Mouse (Mus musculus) heart, embryonic 12.5 days (tissue): Measurements from ENCODE around the gene Txk. TPM values are rescaled to one million over a fixed set of nuclear protein-coding genes. Genes with fewer than 3 reads are reported as not detected.

Experiments used
- ATAC-seq: fragments of 200-750 bp; cut with Nextera tagmentation; 2 replicates; pipeline ENCODE4 v1.8.0; 2017; ENCODE audit warnings: moderate TSS enrichment, moderate library complexity; ENCODE audit not compliant: insufficient number of reproducible peaks, low FRiP score
- H3K27ac ChIP-seq: fragments of 300-500 bp; sonication (generic); 2 replicates; pipeline ENCODE4 v1.5.1; 2016; ENCODE audit warnings: mild to moderate bottlenecking, moderate library complexity; ENCODE audit not compliant: poor library complexity, severe bottlenecking
- H3K27me3 ChIP-seq: fragments of 300-500 bp; sonication (generic); replicated peaks from 2 replicates; pipeline ENCODE4 v1.6.1; 2016; ENCODE audit warnings: mild to moderate bottlenecking, moderate library complexity
- H3K36me3 ChIP-seq: fragments of 300-500 bp; sonication (generic); 2 replicates; pipeline ENCODE4 v1.6.1; 2016; ENCODE audit warnings: mild to moderate bottlenecking, moderate library complexity
- H3K4me1 ChIP-seq: fragments of 300-500 bp; sonication (generic); replicated peaks from 2 replicates; pipeline ENCODE4 v1.6.1; 2016; ENCODE audit warnings: mild to moderate bottlenecking
- H3K4me2 ChIP-seq: fragments of 300-500 bp; sonication (generic); 2 replicates; pipeline ENCODE4 v1.6.1; 2016; ENCODE audit warnings: mild to moderate bottlenecking, moderate library complexity
- H3K4me3 ChIP-seq: fragments of 300-500 bp; sonication (generic); 2 replicates; pipeline ENCODE4 v1.5.1; 2016; ENCODE audit warnings: mild to moderate bottlenecking
- H3K9ac ChIP-seq: fragments of 300-500 bp; sonication (generic); 2 replicates; pipeline ENCODE4 v1.6.1; 2016; ENCODE audit warnings: mild to moderate bottlenecking, moderate library complexity
- H3K9me3 ChIP-seq: fragments of 300-500 bp; sonication (generic); replicated peaks from 2 replicates; pipeline ENCODE4 v1.6.1; 2016; ENCODE audit warnings: mild to moderate bottlenecking, moderate library complexity
- WGBS: fragments of 180-500 bp; shearing (Covaris S2); methylation state at CpG from one replicate; pipeline ENCODE4 v1.1.7; 2016; 5-methylcytosine and 5-hydroxymethylcytosine counted together
- polyA plus RNA-seq: library from polyadenylated mRNA; unstranded; fragments of >200 nt; fragmentation: Nextera tagmentation; extraction: Ambion mirVana; gene quantifications from 2 replicates; pipeline ENCODE4 v1.2.1, GENCODE M21; 2016

The Txk gene
- polyA plus RNA-seq, 1 experiment from 2014 or later, result not detected

DNA sequence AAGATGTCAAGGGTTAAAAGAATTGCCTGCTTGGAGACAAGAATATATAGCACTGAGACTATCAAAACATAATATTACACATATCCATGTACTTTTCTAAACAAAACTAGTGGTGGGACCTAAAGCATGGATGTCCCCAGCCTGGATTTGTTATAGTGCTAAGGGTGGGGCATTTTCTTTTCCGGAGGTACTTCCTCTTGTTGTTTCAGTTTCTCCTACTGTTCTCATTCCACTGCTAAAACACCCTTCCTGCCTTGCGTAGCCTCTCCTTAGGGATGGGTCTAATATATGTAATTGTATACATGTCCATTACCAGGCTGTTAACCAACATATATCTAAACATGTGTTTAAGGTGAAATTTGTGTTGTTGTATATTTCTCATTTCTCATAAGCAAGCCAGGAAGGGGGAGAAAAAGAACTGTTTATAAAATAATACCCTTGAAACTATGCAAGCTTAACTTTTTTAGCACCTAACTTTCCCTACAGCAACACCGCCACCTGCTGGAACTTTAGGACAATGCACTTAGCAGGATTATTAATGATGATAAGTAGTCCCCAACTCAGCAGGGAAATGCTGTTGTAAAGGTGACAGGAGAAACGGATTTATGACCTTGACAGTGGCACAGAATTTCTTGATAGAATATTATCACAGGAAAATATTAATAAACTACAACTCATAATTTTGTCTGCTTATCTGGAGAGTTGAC is 41.9 kb downstream of the Txk start:
- no peaks in the 10 kb centered on the region for H3K36me3 ChIP-seq
- no peaks in the 10 kb centered on the region for H3K4me1 ChIP-seq
- no peak overlapping the region for H3K9ac ChIP-seq
- ATAC-seq, result no peak
- no peak overlapping the region for H3K27ac ChIP-seq
- no peak overlapping the region for H3K4me3 ChIP-seq
- no peak overlapping the region for H3K4me2 ChIP-seq
- H3K9me3 ChIP-seq, result no peaks in the 10 kb centered on the region
- WGBS, result 22% methylated on average over 4 of the region's 4 CpGs
- no peaks in the 10 kb centered on the region for H3K27me3 ChIP-seq

GRCm38 (mm10) chr5:72709976-72710375 is 42.6 kb downstream of the Txk start:
- H3K9me3 ChIP-seq, result peaks cover 4% of the 10 kb centered on the region
- no peaks in the 10 kb centered on the region for H3K27me3 ChIP-seq
- H3K36me3 ChIP-seq, result no peaks in the 10 kb centered on the region
- WGBS, result 88% methylated on average over 9 of the region's 9 CpGs
- ATAC-seq, result no peak
- H3K9ac ChIP-seq, result no peak overlapping the region
- H3K4me3 ChIP-seq, result no peak overlapping the region
- H3K4me2 ChIP-seq, result no peak overlapping the region
- no peaks in the 10 kb centered on the region for H3K4me1 ChIP-seq
- no peak overlapping the region for H3K27ac ChIP-seq

- Histone ChIP-seq H3K4me1 (no peaks in the 10 kb centered on the region), H3K4me3 (no peak overlapping the region), H3K27me3 (no peaks in the 10 kb centered on the region), H3K9me3 (peaks cover 4% of the 10 kb centered on the region), H3K27ac (no peak overlapping the region), H3K4me2 (no peak overlapping the region), H3K9ac (no peak overlapping the region), H3K36me3 (no peaks in the 10 kb centered on the region)
- no peak for ATAC-seq
- 84% methylated on average over 13 of the region's 13 CpGs for WGBS
Measured at GRCm38 (mm10) chr5:72709451-72709850, 43.1 kb downstream of the Txk start.

DNA sequence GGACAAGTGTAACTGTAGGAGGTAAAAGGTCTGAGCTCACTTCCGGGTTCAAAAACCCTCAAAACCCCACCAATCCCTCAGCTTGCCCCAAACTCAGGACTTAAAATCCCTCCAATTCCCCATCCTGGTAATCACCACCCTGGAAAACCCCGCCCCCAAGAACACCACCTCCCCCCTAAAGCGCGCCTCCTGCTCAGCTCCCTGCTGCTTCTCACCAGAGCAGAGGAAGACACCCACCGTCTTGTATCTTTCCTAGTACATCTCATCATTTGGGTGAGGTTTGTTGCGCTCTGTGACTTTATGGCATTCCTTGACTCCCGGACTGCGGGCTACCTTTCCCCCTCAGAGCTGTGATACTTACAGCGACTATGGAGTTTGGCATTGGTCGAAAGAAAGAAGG is 45.9 kb downstream of the Txk start:
- Histone ChIP-seq H3K4me2 (peak overlapping the region; percentile 18; the same call in 1 of the 2 replicates), H3K27ac (no peak overlapping the region), H3K4me3 (no peak overlapping the region), H3K9ac (no peak overlapping the region), H3K4me1 (no peaks in the 10 kb centered on the region), H3K36me3 (no peaks in the 10 kb centered on the region), H3K27me3 (no peaks in the 10 kb centered on the region), H3K9me3 (peaks cover 4% of the 10 kb centered on the region)
- ATAC-seq, result no peak
- WGBS, result 62% methylated on average over 10 of the region's 10 CpGs

- H3K27me3 ChIP-seq, result no peaks in the 10 kb centered on the region
- H3K4me2 ChIP-seq, result 0 out of 2 replicates have a peak overlapping the region, but pooled peaks have one; percentile 18
- no peaks in the 10 kb centered on the region for H3K4me1 ChIP-seq
- H3K4me3 ChIP-seq, result no peak overlapping the region
- H3K27ac ChIP-seq, result no peak overlapping the region
- peaks cover 7% of the 10 kb centered on the region for H3K9me3 ChIP-seq
- H3K9ac ChIP-seq, result no peak overlapping the region
- H3K36me3 ChIP-seq, result no peaks in the 10 kb centered on the region
- 63% methylated on average over 10 of the region's 10 CpGs for WGBS
- no peak for ATAC-seq
Measured at GRCm38 (mm10) chr5:72706095-72706494, 46.5 kb downstream of the Txk start.

DNA sequence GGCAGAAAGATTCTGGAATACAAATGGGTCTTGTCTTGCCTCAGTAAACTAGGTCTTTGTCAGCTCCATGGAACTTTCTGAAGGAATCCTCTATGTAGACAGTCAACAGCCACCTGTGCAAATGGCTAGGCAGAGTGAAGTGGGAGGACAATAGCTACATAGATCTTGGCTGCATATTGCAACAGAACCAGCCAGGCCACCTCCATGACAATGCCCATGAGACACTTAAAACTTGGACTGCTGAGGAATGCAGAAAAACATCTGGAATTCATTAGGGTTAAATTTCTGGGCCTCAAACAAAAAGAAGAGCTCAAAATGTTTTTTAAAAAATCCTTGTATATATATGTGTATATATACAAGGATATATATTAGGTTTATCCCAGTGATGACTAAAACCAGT is 50.4 kb downstream of the Txk start:
- Histone ChIP-seq H3K36me3 (no peaks in the 10 kb centered on the region), H3K27ac (no peak overlapping the region), H3K4me2 (no peak overlapping the region), H3K4me1 (no peaks in the 10 kb centered on the region), H3K9me3 (peaks cover 7% of the 10 kb centered on the region), H3K27me3 (no peaks in the 10 kb centered on the region), H3K9ac (no peak overlapping the region), H3K4me3 (no peak overlapping the region)
- ATAC-seq, result no peak

GRCm38 (mm10) chr5:72699500-72699818 is 53.1 kb downstream of the Txk start:
- Histone ChIP-seq H3K9me3 (peaks cover 3% of the 10 kb centered on the region; the same call in 1 of the 2 replicates), H3K9ac (no peak overlapping the region), H3K4me2 (no peak overlapping the region), H3K4me1 (no peaks in the 10 kb centered on the region), H3K36me3 (no peaks in the 10 kb centered on the region), H3K4me3 (no peak overlapping the region), H3K27ac (no peak overlapping the region), H3K27me3 (no peaks in the 10 kb centered on the region)
- WGBS, result 49% methylated on average over 2 of the region's 2 CpGs
- ATAC-seq, result no peak

GRCm38 (mm10) chr5:72698818-72699499 is 53.6 kb downstream of the Txk start:
- no peak for ATAC-seq
- peaks cover 3% of the 10 kb centered on the region; the same call in 1 of the 2 replicates for H3K9me3 ChIP-seq
- H3K4me2 ChIP-seq, result no peak overlapping the region
- no peak overlapping the region for H3K27ac ChIP-seq
- WGBS, result 66% methylated on average over 7 of the region's 7 CpGs
- H3K36me3 ChIP-seq, result no peaks in the 10 kb centered on the region
- no peaks in the 10 kb centered on the region for H3K4me1 ChIP-seq
- H3K4me3 ChIP-seq, result no peak overlapping the region
- no peak overlapping the region for H3K9ac ChIP-seq
- H3K27me3 ChIP-seq, result no peaks in the 10 kb centered on the region

DNA sequence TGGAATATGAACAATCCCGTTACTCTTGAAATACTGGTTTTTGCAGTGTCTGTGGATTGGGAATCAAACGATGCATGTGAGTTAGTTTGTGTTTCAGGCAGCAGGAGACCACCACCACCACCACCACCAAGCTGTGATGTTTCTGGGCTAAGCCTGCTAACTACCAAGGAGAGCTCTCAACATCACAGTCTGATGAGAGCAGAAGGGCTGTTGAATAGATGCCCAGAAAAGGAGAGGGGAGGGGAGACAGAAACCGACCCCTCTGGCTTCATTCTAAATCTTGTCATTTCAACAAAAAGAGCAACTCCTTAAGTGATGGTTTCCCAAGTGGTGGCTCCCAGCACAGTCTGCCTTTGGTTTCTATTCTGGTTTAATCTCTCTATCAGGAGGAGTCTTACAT is 54.2 kb downstream of the Txk start:
- no peaks in the 10 kb centered on the region for H3K4me1 ChIP-seq
- H3K9me3 ChIP-seq, result peaks cover 3% of the 10 kb centered on the region; the same call in 1 of the 2 replicates
- ATAC-seq, result no peak
- no peaks in the 10 kb centered on the region for H3K36me3 ChIP-seq
- H3K27me3 ChIP-seq, result no peaks in the 10 kb centered on the region
- H3K27ac ChIP-seq, result no peak overlapping the region
- WGBS, result 64% methylated on average over 3 of the region's 3 CpGs
- H3K4me2 ChIP-seq, result no peak overlapping the region
- H3K9ac ChIP-seq, result no peak overlapping the region
- H3K4me3 ChIP-seq, result no peak overlapping the region

DNA sequence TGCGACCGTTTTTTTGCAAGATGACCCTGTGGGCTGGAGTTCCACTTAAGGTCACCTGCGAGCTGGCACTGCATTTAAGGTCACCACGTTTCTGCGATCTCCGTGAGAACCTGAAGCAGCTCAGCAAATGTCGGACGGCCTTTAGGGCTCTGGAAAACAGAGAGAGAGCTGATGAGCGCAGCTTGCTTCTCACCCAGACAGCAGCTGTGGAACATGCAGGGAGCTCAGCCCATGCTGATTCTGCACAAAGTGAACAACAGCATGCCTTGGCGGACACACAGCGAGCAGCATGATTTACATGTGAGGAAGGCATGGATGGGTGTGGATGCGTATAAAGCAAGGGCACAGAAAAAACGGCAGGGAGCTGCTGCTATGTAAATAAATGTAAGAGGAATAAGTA is 56.1 kb downstream of the Txk start:
- WGBS, result 79% methylated on average over 13 of the region's 13 CpGs
- ATAC-seq, result no peak
- peaks cover 2% of the 10 kb centered on the region; the same call in 1 of the 2 replicates for H3K9me3 ChIP-seq
- H3K27ac ChIP-seq, result no peak overlapping the region
- H3K27me3 ChIP-seq, result no peaks in the 10 kb centered on the region
- H3K4me2 ChIP-seq, result no peak overlapping the region
- H3K4me3 ChIP-seq, result no peak overlapping the region
- H3K36me3 ChIP-seq, result no peaks in the 10 kb centered on the region
- no peaks in the 10 kb centered on the region for H3K4me1 ChIP-seq
- H3K9ac ChIP-seq, result no peak overlapping the region

DNA sequence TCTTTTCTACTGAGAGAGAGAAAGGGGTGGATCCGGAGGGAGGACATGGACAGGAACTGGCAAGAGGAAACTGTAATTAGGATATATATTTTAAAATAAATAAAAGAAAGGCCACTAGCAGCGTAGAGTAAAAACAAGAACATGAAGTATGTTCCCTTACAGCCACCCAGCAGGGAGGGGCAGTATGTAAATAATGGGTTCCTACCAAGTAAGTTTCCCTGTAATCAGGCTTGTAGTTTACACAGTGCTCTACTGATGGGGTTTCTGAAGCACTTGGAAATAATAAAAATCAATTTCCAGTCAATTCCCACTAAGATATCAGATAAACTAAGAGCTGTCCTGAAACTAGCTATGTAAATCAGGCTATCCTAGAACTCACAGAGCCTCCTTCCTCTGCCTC is 57.9 kb downstream of the Txk start:
- no peak overlapping the region for H3K9ac ChIP-seq
- H3K4me1 ChIP-seq, result no peaks in the 10 kb centered on the region
- H3K9me3 ChIP-seq, result no peaks in the 10 kb centered on the region; the same call in 1 of the 2 replicates
- H3K27me3 ChIP-seq, result no peaks in the 10 kb centered on the region
- no peak overlapping the region for H3K4me3 ChIP-seq
- no peak overlapping the region for H3K4me2 ChIP-seq
- H3K27ac ChIP-seq, result no peak overlapping the region
- no peak for ATAC-seq
- 73% methylated on average over 2 of the region's 2 CpGs for WGBS
- H3K36me3 ChIP-seq, result no peaks in the 10 kb centered on the region
